In genomic region chr7:16311453-16312004, GRCm38 (mm10) we compare ENCODE assay signal across 8 mouse cellular contexts. TPM values are rescaled to one million over a fixed set of nuclear protein-coding genes. Genes with fewer than 3 reads are reported as not detected.
DNase-seq lines count a peak whose midpoint lies in the region; ATAC-seq and TF ChIP-seq lines count a peak whose summit lies in the region.

No protein-coding gene starts in this region.

- peak overlapping the region; percentile 65 for H3K4me3 ChIP-seq in embryonic facial prominence, embryonic 15.5 days (replicated peaks)
- peak overlapping the region; percentile 95 for H3K4me3 ChIP-seq in hindbrain, embryonic 10.5 days
- H3K4me3 ChIP-seq in liver, adult 2 months (ENCODE audit: insufficient read depth, low read depth, low read length), result peak overlapping the region; percentile 84

- H3K4me1 ChIP-seq in embryonic facial prominence, embryonic 15.5 days, result peaks cover 60% of the 10 kb centered on the region
- peaks cover 65% of the 10 kb centered on the region for H3K4me1 ChIP-seq in hindbrain, embryonic 10.5 days (replicated peaks)
- H3K4me1 ChIP-seq in liver, adult 2 months (ENCODE audit: control insufficient read depth, insufficient read depth, low read length), result peaks cover 20% of the 10 kb centered on the region

- no peaks in the 10 kb centered on the region; the same call in 1 of the 2 replicates for H3K27me3 ChIP-seq in embryonic facial prominence, embryonic 15.5 days
- no peaks in the 10 kb centered on the region for H3K27me3 ChIP-seq in hindbrain, embryonic 10.5 days (ENCODE audit: insufficient read depth, poor library complexity, severe bottlenecking)
- H3K27me3 ChIP-seq in liver, adult 2 months (ENCODE audit: control insufficient read depth, insufficient read depth, low read length), result no peaks in the 10 kb centered on the region

- WGBS in embryonic facial prominence, embryonic 15.5 days, result 2% methylated on average over 14 of the region's 14 CpGs
- under 1% methylated on average over 14 of the region's 14 CpGs for WGBS in hindbrain, embryonic 10.5 days
- 0% methylated on average over 14 of the region's 14 CpGs for WGBS in liver, adult 2 months

- ATAC-seq in embryonic facial prominence, embryonic 15.5 days (ENCODE audit: insufficient number of reproducible peaks, low FRiP score, low TSS enrichment, low read depth), result no peak

- peak overlapping the region; percentile 50 for H3K9ac ChIP-seq in embryonic facial prominence, embryonic 15.5 days
- peak overlapping the region; percentile 95 for H3K9ac ChIP-seq in liver, adult 2 months (ENCODE audit: low read depth, low read length)

- no peak for TF ChIP-seq CTCF in liver, adult 2 months (IDR thresholded peaks at IDR 0.05; ENCODE audit: low read depth, low read length)

- peak; percentile 15 to 66 for DNase-seq in left cerebral cortex, postnatal 14 days (ENCODE audit: low spot score in 2 of 2)
- no peak for DNase-seq in left cerebral cortex, adult 18-20 months (ENCODE audit: low spot score in 2 of 2)
- DNase-seq in NIH3T3 (ENCODE audit: low read depth), result peak; percentile 68
- DNase-seq in hindbrain, embryonic 10.5 days (ENCODE audit: low spot score), result peak; percentile 35
- DNase-seq in liver, adult 2 months (ENCODE audit: extremely low read depth, low read depth, low spot score), result peak; percentile 63
- peak; percentile 69 to 76 for DNase-seq in natural killer cell, adult 2 months (ENCODE audit: low spot score in 2 of 2)
- no peak for DNase-seq in ovary, postnatal 14 days (ENCODE audit: low spot score)

- intact Hi-C loops in left cerebral cortex, postnatal 14 days (cut with DNase I), result no loop called here

- peak overlapping the region; percentile 68 for H3K27ac ChIP-seq in embryonic facial prominence, embryonic 15.5 days (replicated peaks)
- H3K27ac ChIP-seq in hindbrain, embryonic 10.5 days, result peak overlapping the region; percentile 100
- peak overlapping the region; percentile 84 for H3K27ac ChIP-seq in liver, adult 2 months (replicated peaks; ENCODE audit: insufficient read depth, low read depth, low read length)

- H3K4me2 ChIP-seq in embryonic facial prominence, embryonic 15.5 days (replicated peaks), result peak overlapping the region; percentile 99

- TF ChIP-seq POLR2A in liver, adult 2 months (IDR thresholded peaks at IDR 0.05; ENCODE audit: extremely low read depth, insufficient read depth, low read length), result no peak

- no peaks in the 10 kb centered on the region for H3K9me3 ChIP-seq in embryonic facial prominence, embryonic 15.5 days (replicated peaks)
- H3K9me3 ChIP-seq in hindbrain, embryonic 10.5 days, result no peaks in the 10 kb centered on the region

- peaks cover 5% of the 10 kb centered on the region; the same call in 1 of the 2 replicates for H3K79me2 ChIP-seq in liver, adult 2 months (ENCODE audit: control insufficient read depth, insufficient read depth, low read length)

- H3K36me3 ChIP-seq in embryonic facial prominence, embryonic 15.5 days, result no peaks in the 10 kb centered on the region
- peaks cover 5% of the 10 kb centered on the region for H3K36me3 ChIP-seq in hindbrain, embryonic 10.5 days
- peaks cover 2% of the 10 kb centered on the region; the same call in 1 of the 2 replicates for H3K36me3 ChIP-seq in liver, adult 2 months (ENCODE audit: control insufficient read depth, insufficient read depth, low read length)

RNA-seq across cellular contexts. Expression of gene Bbc3, which starts 3.3 kb away (rescaled TPM):
- 10 to 100 TPM; 22.3 to 23.0 TPM for total RNA-seq in left cerebral cortex, postnatal 14 days (2021)
- 10 to 100 TPM in 1 of 2 experiments, 1 to 10 TPM in 1; 7.5 to 11.8 TPM for total RNA-seq in left cerebral cortex, adult 18-20 months (2021)
- 5.1 and 7.5 TPM in 2 replicates for polyA plus RNA-seq in embryonic facial prominence, embryonic 15.5 days (2015; fragmentation: Nextera tagmentation; extraction: Ambion mirVana)
- polyA plus RNA-seq in hindbrain, embryonic 10.5 days (2016; fragmentation: Nextera tagmentation; extraction: Ambion mirVana), result 17.6 and 19.1 TPM in 2 replicates
- total RNA-seq in liver, adult 2 months (2014; rRNA removed), result 6.0 and 7.2 TPM in 2 replicates
- polyA plus RNA-seq in liver, adult 2 months (2012; rRNA removed), result 15.2 and 27.9 TPM in 2 replicates

RNA-seq across cellular contexts. Expression of gene Ccdc9, which starts 24.9 kb away (rescaled TPM):
- 10 to 100 TPM; 85.2 to 87.3 TPM for total RNA-seq in left cerebral cortex, postnatal 14 days (2021)
- 100 to 1,000 TPM in 1 of 2 experiments, 10 to 100 TPM in 1; 81.0 to 102 TPM for total RNA-seq in left cerebral cortex, adult 18-20 months (2021)
- 27.0 and 31.1 TPM in 2 replicates for polyA plus RNA-seq in embryonic facial prominence, embryonic 15.5 days (2015; fragmentation: Nextera tagmentation; extraction: Ambion mirVana)
- 32.2 and 37.4 TPM in 2 replicates for polyA plus RNA-seq in hindbrain, embryonic 10.5 days (2016; fragmentation: Nextera tagmentation; extraction: Ambion mirVana)
- total RNA-seq in liver, adult 2 months (2014; rRNA removed), result 14.4 and 20.7 TPM in 2 replicates
- 10.7 and 16.2 TPM in 2 replicates for polyA plus RNA-seq in liver, adult 2 months (2012; rRNA removed)

RNA-seq across cellular contexts. Expression of gene Inafm1, which starts 38.1 kb away (rescaled TPM):
- total RNA-seq in left cerebral cortex, postnatal 14 days (2021), result 10 to 100 TPM; 30.3 to 30.8 TPM
- total RNA-seq in left cerebral cortex, adult 18-20 months (2021), result 10 to 100 TPM; 38.0 to 39.7 TPM
- polyA plus RNA-seq in embryonic facial prominence, embryonic 15.5 days (2015; fragmentation: Nextera tagmentation; extraction: Ambion mirVana), result 29.6 and 32.8 TPM in 2 replicates
- polyA plus RNA-seq in hindbrain, embryonic 10.5 days (2016; fragmentation: Nextera tagmentation; extraction: Ambion mirVana), result 7.7 and 13.0 TPM in 2 replicates
- total RNA-seq in liver, adult 2 months (2014; rRNA removed), result 1.9 and 2.8 TPM in 2 replicates
- polyA plus RNA-seq in liver, adult 2 months (2012; rRNA removed), result 8.0 and 8.8 TPM in 2 replicates

RNA-seq across cellular contexts. Expression of gene C5ar1, which starts 52.2 kb away (rescaled TPM):
- 1 to 10 TPM in 1 of 2 experiments, under 1 TPM in 1; 0.70 to 1.7 TPM for total RNA-seq in left cerebral cortex, postnatal 14 days (2021)
- 1 to 10 TPM; 1.2 to 2.4 TPM for total RNA-seq in left cerebral cortex, adult 18-20 months (2021)
- 4.4 and 4.5 TPM in 2 replicates for polyA plus RNA-seq in embryonic facial prominence, embryonic 15.5 days (2015; fragmentation: Nextera tagmentation; extraction: Ambion mirVana)
- polyA plus RNA-seq in hindbrain, embryonic 10.5 days (2016; fragmentation: Nextera tagmentation; extraction: Ambion mirVana), result 0.96 and 0.97 TPM in 2 replicates
- total RNA-seq in liver, adult 2 months (2014; rRNA removed), result 0.46 and 0.47 TPM in 2 replicates
- 0.88 and 1.3 TPM in 2 replicates for polyA plus RNA-seq in liver, adult 2 months (2012; rRNA removed)

Comparison
In these comparisons a context has a peak if more than half of its experiments do, and no peak if none do; other contexts are left out.
1. DNase-seq: peak in left cerebral cortex, postnatal 14 days (2 of 2), NIH3T3 (single experiment), hindbrain, embryonic 10.5 days (single experiment), liver, adult 2 months (single experiment) and natural killer cell, adult 2 months (2 of 2); none in left cerebral cortex, adult 18-20 months (0 of 2) and ovary, postnatal 14 days (single experiment).
2. Peak in every context shown above with its lines, with median percentiles within 50 percentile points of each other: H3K27ac ChIP-seq and H3K4me3 ChIP-seq.